In genomic region chr2:35809141-35809540, GRCm38 (mm10) we compare ENCODE assay signal across 17 mouse cellular contexts.
DNase-seq lines count a peak whose midpoint lies in the region; ATAC-seq and TF ChIP-seq lines count a peak whose summit lies in the region.
"Had no signal": no experiment of that assay in that cellular context is flagged by ENCODE, and none has a peak within 500 bp of the region (broad histone marks: within the 10 kb centered on the region; RNA-seq: fewer than 3 reads in every experiment).

No protein-coding gene starts in this region.

- no peak for DNase-seq in frontal cortex, postnatal 14 days (ENCODE audit: low spot score in 2 of 2)
- peak; percentile 22 to 58 for DNase-seq in left cerebral cortex, postnatal 14 days (ENCODE audit: low spot score in 2 of 2)
- no peak for DNase-seq in left cerebral cortex, postnatal 4 days
- peak; percentile 22 for DNase-seq in ZHBTc4 (ENCODE audit: low read depth, low spot score)
- DNase-seq in midbrain, postnatal 0 days (ENCODE audit: low spot score), result peak; percentile 53
- DNase-seq in limb, embryonic 10.5 days (ENCODE audit: low spot score), result no peak
- DNase-seq: adrenal gland, adult 8-10 months; cerebellum, postnatal 10 days; gastrocnemius, postnatal 14 days; kidney, postnatal 14 days; right cerebral cortex, postnatal 4 days; thymus, adult 18-20 months had no signal

- no peaks in the 10 kb centered on the region for H3K36me3 ChIP-seq in midbrain, postnatal 0 days (ENCODE audit: insufficient read depth, low read length)
- no peaks in the 10 kb centered on the region for H3K36me3 ChIP-seq in limb, embryonic 10.5 days
- H3K36me3 ChIP-seq: heart, embryonic 10.5 days; liver, embryonic 12.5 days had no signal

- no peak overlapping the region for H3K4me2 ChIP-seq in midbrain, postnatal 0 days (ENCODE audit: low read depth, low read length, poor library complexity, severe bottlenecking)
- H3K4me2 ChIP-seq: liver, embryonic 12.5 days had no signal

- H3K27me3 ChIP-seq in midbrain, postnatal 0 days (ENCODE audit: insufficient read depth, low read length), result no peaks in the 10 kb centered on the region
- H3K27me3 ChIP-seq in limb, embryonic 10.5 days (ENCODE audit: low read depth, poor library complexity, severe bottlenecking), result no peaks in the 10 kb centered on the region
- H3K27me3 ChIP-seq: megakaryocyte, embryonic 14.5 days had no signal

- H3K9ac ChIP-seq in midbrain, postnatal 0 days (replicated peaks; ENCODE audit: low read length, poor library complexity, severe bottlenecking), result no peak overlapping the region
- H3K9ac ChIP-seq: liver, embryonic 12.5 days had no signal

- H3K4me3 ChIP-seq in midbrain, postnatal 0 days (ENCODE audit: low read depth, low read length), result no peak overlapping the region
- no peak overlapping the region for H3K4me3 ChIP-seq in limb, embryonic 10.5 days
- H3K4me3 ChIP-seq: heart, embryonic 10.5 days; liver, embryonic 12.5 days; megakaryocyte, embryonic 14.5 days had no signal

- intact Hi-C loops in left cerebral cortex, postnatal 14 days (cut with DNase I), result no loop called here
- intact Hi-C loops in left cerebral cortex, postnatal 4 days (cut with DNase I), result no loop called here

- 26% methylated on average over 3 of the region's 3 CpGs for WGBS in midbrain, postnatal 0 days
- 52% methylated on average over 3 of the region's 3 CpGs for WGBS in limb, embryonic 10.5 days

- no peak overlapping the region for H3K27ac ChIP-seq in midbrain, postnatal 0 days (ENCODE audit: low read depth, low read length)
- H3K27ac ChIP-seq in limb, embryonic 10.5 days, result no peak overlapping the region
- H3K27ac ChIP-seq: heart, embryonic 10.5 days; liver, embryonic 12.5 days had no signal

- no peaks in the 10 kb centered on the region for H3K9me3 ChIP-seq in midbrain, postnatal 0 days (ENCODE audit: low read length)
- no peaks in the 10 kb centered on the region for H3K9me3 ChIP-seq in limb, embryonic 10.5 days (replicated peaks)
- H3K9me3 ChIP-seq: heart, embryonic 10.5 days; liver, embryonic 12.5 days; megakaryocyte, embryonic 14.5 days had no signal

- H3K4me1 ChIP-seq in midbrain, postnatal 0 days (ENCODE audit: insufficient read depth, low read length), result 0 out of 2 replicates have a peak, but pooled peaks cover 3% of the 10 kb centered on the region
- H3K4me1 ChIP-seq in limb, embryonic 10.5 days, result peaks cover 7% of the 10 kb centered on the region; the same call in 1 of the 2 replicates
- H3K4me1 ChIP-seq: liver, embryonic 12.5 days had no signal

- ATAC-seq in frontal cortex, adult (ENCODE audit: low TSS enrichment), result peak; percentile 46
- ATAC-seq in midbrain, postnatal 0 days (ENCODE audit: low FRiP score), result 0 out of 2 replicates have a peak, but pooled peaks have one; percentile 35
- ATAC-seq: intestine, embryonic 16.5 days; liver, embryonic 12.5 days had no signal

- no peak for TF ChIP-seq CTCF in midbrain, postnatal 0 days (IDR thresholded peaks at IDR 0.05)

Comparison
In these comparisons a context has a peak if more than half of its experiments do, and no peak if none do; other contexts are left out.
1. DNase-seq: peak in left cerebral cortex, postnatal 14 days (2 of 2), ZHBTc4 (single experiment) and midbrain, postnatal 0 days (single experiment); none in frontal cortex, postnatal 14 days (0 of 2), left cerebral cortex, postnatal 4 days (single experiment) and limb, embryonic 10.5 days (single experiment).